ENCODE assay signal across 32 mouse cellular contexts in the genomic region with DNA sequence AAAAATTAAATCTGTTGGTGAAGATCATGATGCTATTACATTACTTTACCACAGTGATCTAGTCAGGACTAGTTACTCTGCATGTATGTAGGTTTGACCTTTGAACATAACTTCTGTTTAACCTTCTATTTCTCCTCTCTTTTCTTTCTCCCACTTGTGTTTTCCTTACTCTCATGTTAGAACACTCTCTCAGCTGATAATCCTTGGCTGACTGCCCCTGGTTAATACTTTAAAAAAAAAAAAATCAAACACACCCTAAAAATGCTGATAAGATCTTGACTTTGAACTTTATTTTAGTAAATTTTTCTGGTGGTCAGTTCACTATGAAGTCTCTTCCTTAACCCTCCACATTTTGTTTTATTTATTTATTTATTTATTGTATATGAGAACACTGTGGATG. TPM values are rescaled to one million over a fixed set of nuclear protein-coding genes. Genes with fewer than 3 reads are reported as not detected.
"Had no signal": no experiment of that assay in that cellular context is flagged by ENCODE, and none has a peak within 500 bp of the region (broad histone marks: within the 10 kb centered on the region; RNA-seq: fewer than 3 reads in every experiment).

No protein-coding gene starts in this region.

- H3K9ac ChIP-seq: limb, embryonic 12.5 days; limb, embryonic 13.5 days; limb, embryonic 15.5 days; liver, embryonic 12.5 days; liver, embryonic 13.5 days; liver, embryonic 14.5 days; liver, embryonic 15.5 days; liver, postnatal 0 days; lung, embryonic 14.5 days; lung, embryonic 15.5 days; midbrain, embryonic 12.5 days; midbrain, embryonic 13.5 days; midbrain, embryonic 15.5 days; neural tube, embryonic 12.5 days had no signal

- H3K27me3 ChIP-seq: limb, embryonic 12.5 days; limb, embryonic 13.5 days; limb, embryonic 15.5 days; liver, embryonic 12.5 days; liver, embryonic 13.5 days; liver, embryonic 15.5 days; lung, embryonic 15.5 days; megakaryocyte, embryonic 14.5 days; midbrain, embryonic 12.5 days; midbrain, embryonic 13.5 days; midbrain, embryonic 15.5 days; neural tube, embryonic 12.5 days had no signal

- H3K4me2 ChIP-seq: limb, embryonic 12.5 days; limb, embryonic 13.5 days; limb, embryonic 15.5 days; liver, embryonic 11.5 days; liver, embryonic 12.5 days; liver, embryonic 13.5 days; liver, embryonic 15.5 days; lung, embryonic 14.5 days; lung, embryonic 15.5 days; midbrain, embryonic 11.5 days; midbrain, embryonic 12.5 days; midbrain, embryonic 13.5 days; midbrain, embryonic 15.5 days; neural tube, embryonic 12.5 days had no signal

- H3K4me3 ChIP-seq: limb, embryonic 10.5 days; limb, embryonic 12.5 days; limb, embryonic 13.5 days; limb, embryonic 15.5 days; liver, embryonic 12.5 days; liver, embryonic 13.5 days; liver, embryonic 15.5 days; lung, embryonic 15.5 days; megakaryocyte, embryonic 14.5 days; midbrain, embryonic 10.5 days; midbrain, embryonic 12.5 days; midbrain, embryonic 13.5 days; midbrain, embryonic 15.5 days; myocyte; neural tube, embryonic 12.5 days had no signal

- H3K36me3 ChIP-seq: lung, embryonic 15.5 days had no signal

- H3K27ac ChIP-seq: limb, embryonic 10.5 days; limb, embryonic 12.5 days; limb, embryonic 13.5 days; limb, embryonic 15.5 days; liver, embryonic 12.5 days; liver, embryonic 13.5 days; liver, embryonic 14.5 days; liver, embryonic 15.5 days; lung, embryonic 15.5 days; macrophage; midbrain, embryonic 10.5 days; midbrain, embryonic 12.5 days; midbrain, embryonic 13.5 days; midbrain, embryonic 15.5 days; neural tube, embryonic 12.5 days had no signal

- H3K4me1 ChIP-seq: limb, embryonic 10.5 days; limb, embryonic 12.5 days; limb, embryonic 13.5 days; limb, embryonic 15.5 days; liver, embryonic 12.5 days; liver, embryonic 13.5 days; liver, embryonic 15.5 days; lung, embryonic 15.5 days; midbrain, embryonic 10.5 days; midbrain, embryonic 12.5 days; midbrain, embryonic 13.5 days; midbrain, embryonic 15.5 days; neural tube, embryonic 12.5 days had no signal

- ATAC-seq: liver, embryonic 12.5 days; liver, postnatal 0 days; lung, postnatal 0 days; midbrain, embryonic 13.5 days; midbrain, embryonic 15.5 days; midbrain, embryonic 16.5 days had no signal

- DNase-seq: left cerebral cortex, postnatal 4 days; liver, embryonic 13.5 days; liver, postnatal 0 days; lung, adult 18-20 months; lung, adult 2 months; lung, embryonic 14.5 days; lung, postnatal 10 days; lung, postnatal 14 days; lung, postnatal 36 days; lung, postnatal 4 days; midbrain, embryonic 14.5 days had no signal

- H3K9me3 ChIP-seq: limb, embryonic 10.5 days; limb, embryonic 15.5 days; liver, embryonic 12.5 days; liver, embryonic 13.5 days; liver, embryonic 15.5 days; lung, embryonic 15.5 days; midbrain, embryonic 15.5 days had no signal

RNA-seq across cellular contexts. Expression of gene Hacd1, which starts 44.6 kb away (rescaled TPM):
- total RNA-seq: monocyte, adult 5-6 weeks had no signal
